Mouse (Mus musculus): Measurements from ENCODE around the gene Asb2. TPM values are rescaled to one million over a fixed set of nuclear protein-coding genes. Genes with fewer than 3 reads are reported as not detected.

The Asb2 gene
- polyA plus RNA-seq, 1 experiment from 2014 or later: 0.87 TPM

- Histone ChIP-seq H3K36me3 (no peaks in the 10 kb centered on the region), H3K4me2 (no peak overlapping the region), H3K27ac (no peak overlapping the region), H3K9ac (no peak overlapping the region), H3K4me1 (no peaks in the 10 kb centered on the region), H3K9me3 (no peaks in the 10 kb centered on the region), H3K4me3 (no peak overlapping the region), H3K27me3 (no peaks in the 10 kb centered on the region)
- ATAC-seq (ENCODE audit: insufficient number of reproducible peaks, insufficient read depth, low FRiP score, low TSS enrichment, low read depth): no peak
- WGBS: 79% methylated on average over 3 of the region's 3 CpGs
These were observed 72.4 kb downstream of the Asb2 start for GRCm38 (mm10) chr12:103283411-103283810.

GRCm38 (mm10) chr12:103282936-103283335 lies 72.9 kb downstream of the Asb2 start:
- Histone ChIP-seq H3K4me2 (no peak overlapping the region), H3K4me1 (no peaks in the 10 kb centered on the region), H3K27me3 (no peaks in the 10 kb centered on the region), H3K36me3 (no peaks in the 10 kb centered on the region), H3K9ac (no peak overlapping the region), H3K9me3 (0 out of 2 replicates have a peak, but pooled peaks cover 4% of the 10 kb centered on the region), H3K27ac (no peak overlapping the region), H3K4me3 (no peak overlapping the region)
- no peak for ATAC-seq (ENCODE audit: insufficient number of reproducible peaks, insufficient read depth, low FRiP score, low TSS enrichment, low read depth)
- WGBS: 68% methylated on average over 6 of the region's 6 CpGs

- WGBS: 60% methylated on average over 4 of the region's 4 CpGs
These were observed 73.9 kb downstream of the Asb2 start for GRCm38 (mm10) chr12:103281912-103282311.

GRCm38 (mm10) chr12:103281491-103281890 lies 74.3 kb downstream of the Asb2 start:
- no peaks in the 10 kb centered on the region for H3K4me1 ChIP-seq
- H3K9me3 ChIP-seq: 0 out of 2 replicates have a peak, but pooled peaks cover 7% of the 10 kb centered on the region
- no peak overlapping the region for H3K4me3 ChIP-seq
- H3K27ac ChIP-seq: no peak overlapping the region
- no peaks in the 10 kb centered on the region for H3K27me3 ChIP-seq
- no peaks in the 10 kb centered on the region for H3K36me3 ChIP-seq
- H3K9ac ChIP-seq: no peak overlapping the region
- H3K4me2 ChIP-seq: no peak overlapping the region
- 60% methylated on average over 2 of the region's 2 CpGs for WGBS
- no peak for ATAC-seq (ENCODE audit: insufficient number of reproducible peaks, insufficient read depth, low FRiP score, low TSS enrichment, low read depth)

More at GRCm38 (mm10) chr12:103281912-103282311, 73.9 kb downstream of the Asb2 start:
- ATAC-seq (ENCODE audit: insufficient number of reproducible peaks, insufficient read depth, low FRiP score, low TSS enrichment, low read depth): no peak
- Histone ChIP-seq H3K36me3 (no peaks in the 10 kb centered on the region), H3K9me3 (0 out of 2 replicates have a peak, but pooled peaks cover 7% of the 10 kb centered on the region), H3K4me1 (no peaks in the 10 kb centered on the region), H3K4me3 (no peak overlapping the region), H3K27ac (no peak overlapping the region), H3K4me2 (no peak overlapping the region), H3K9ac (no peak overlapping the region), H3K27me3 (no peaks in the 10 kb centered on the region)

GRCm38 (mm10) chr12:103276422-103276821 lies 79.4 kb downstream of the Asb2 start:
- no peak overlapping the region for H3K4me3 ChIP-seq
- no peaks in the 10 kb centered on the region for H3K4me1 ChIP-seq
- no peaks in the 10 kb centered on the region for H3K36me3 ChIP-seq
- no peak overlapping the region for H3K27ac ChIP-seq
- H3K9ac ChIP-seq: no peak overlapping the region
- no peaks in the 10 kb centered on the region for H3K27me3 ChIP-seq
- WGBS: 74% methylated on average over 4 of the region's 4 CpGs
- H3K4me2 ChIP-seq: no peak overlapping the region
- no peak for ATAC-seq (ENCODE audit: insufficient number of reproducible peaks, insufficient read depth, low FRiP score, low TSS enrichment, low read depth)
- 0 out of 2 replicates have a peak, but pooled peaks cover 7% of the 10 kb centered on the region for H3K9me3 ChIP-seq

GRCm38 (mm10) chr12:103273732-103274131 lies 82.1 kb downstream of the Asb2 start:
- H3K9me3 ChIP-seq: 0 out of 2 replicates have a peak, but pooled peaks cover 7% of the 10 kb centered on the region
- no peak for ATAC-seq (ENCODE audit: insufficient number of reproducible peaks, insufficient read depth, low FRiP score, low TSS enrichment, low read depth)
- H3K4me1 ChIP-seq: no peaks in the 10 kb centered on the region
- 87% methylated on average over 2 of the region's 2 CpGs for WGBS
- no peaks in the 10 kb centered on the region for H3K36me3 ChIP-seq
- H3K4me2 ChIP-seq: no peak overlapping the region
- no peak overlapping the region for H3K4me3 ChIP-seq
- no peak overlapping the region for H3K27ac ChIP-seq
- H3K27me3 ChIP-seq: no peaks in the 10 kb centered on the region
- no peak overlapping the region for H3K9ac ChIP-seq

GRCm38 (mm10) chr12:103273051-103273450 lies 82.8 kb downstream of the Asb2 start:
- no peak for ATAC-seq (ENCODE audit: insufficient number of reproducible peaks, insufficient read depth, low FRiP score, low TSS enrichment, low read depth)
- 0 out of 2 replicates have a peak, but pooled peaks cover 4% of the 10 kb centered on the region for H3K9me3 ChIP-seq
- WGBS: 62% methylated on average over 6 of the region's 6 CpGs

GRCm38 (mm10) chr12:103272176-103272575 lies 83.6 kb downstream of the Asb2 start:
- Histone ChIP-seq H3K4me2 (no peak overlapping the region), H3K27ac (no peak overlapping the region), H3K27me3 (no peaks in the 10 kb centered on the region), H3K4me3 (no peak overlapping the region), H3K9me3 (no peaks in the 10 kb centered on the region), H3K4me1 (no peaks in the 10 kb centered on the region), H3K36me3 (no peaks in the 10 kb centered on the region), H3K9ac (no peak overlapping the region)
- no peak for ATAC-seq (ENCODE audit: insufficient number of reproducible peaks, insufficient read depth, low FRiP score, low TSS enrichment, low read depth)
- WGBS: 84% methylated on average over 3 of the region's 3 CpGs

More at GRCm38 (mm10) chr12:103273051-103273450, 82.8 kb downstream of the Asb2 start:
- H3K4me2 ChIP-seq: no peak overlapping the region
- no peak overlapping the region for H3K27ac ChIP-seq
- no peak overlapping the region for H3K4me3 ChIP-seq
- no peaks in the 10 kb centered on the region for H3K4me1 ChIP-seq
- H3K27me3 ChIP-seq: no peaks in the 10 kb centered on the region
- H3K36me3 ChIP-seq: no peaks in the 10 kb centered on the region
- H3K9ac ChIP-seq: no peak overlapping the region

Other genes with a start within 250 kb of the Asb2 start
- gene Prima1, start 113.9 kb downstream of the Asb2 start, polyA plus RNA-seq (2015; fragmentation: Nextera tagmentation; extraction: Ambion mirVana): 0.25 and 0.59 TPM in 2 replicates
- gene Fam181a, start 45.0 kb downstream of the Asb2 start, polyA plus RNA-seq (2015; fragmentation: Nextera tagmentation; extraction: Ambion mirVana): 0.22 TPM in 1 of 2 replicates, not detected in the other
- 10.7 and 11.4 TPM in 2 replicates for gene Otub2, start 32.7 kb upstream of the Asb2 start, polyA plus RNA-seq (2015; fragmentation: Nextera tagmentation; extraction: Ambion mirVana)
- 0.45 and 0.63 TPM in 2 replicates for gene 9330161L09Rik, start 51.8 kb upstream of the Asb2 start, polyA plus RNA-seq (2015; fragmentation: Nextera tagmentation; extraction: Ambion mirVana)
- gene Ddx24, start 69.8 kb upstream of the Asb2 start, polyA plus RNA-seq (2015; fragmentation: Nextera tagmentation; extraction: Ambion mirVana): 137 and 142 TPM in 2 replicates
- 37.9 and 41.2 TPM in 2 replicates for gene Ifi27, start 78.2 kb upstream of the Asb2 start, polyA plus RNA-seq (2015; fragmentation: Nextera tagmentation; extraction: Ambion mirVana)
- 5.1 and 6.1 TPM in 2 replicates for gene Ifi27l2a, start 87.7 kb upstream of the Asb2 start, polyA plus RNA-seq (2015; fragmentation: Nextera tagmentation; extraction: Ambion mirVana)
- 0.48 TPM in 1 of 2 replicates, not detected in the other for gene Ifi27l2b, start 101.2 kb upstream of the Asb2 start, polyA plus RNA-seq (2015; fragmentation: Nextera tagmentation; extraction: Ambion mirVana)
- 2.8 and 2.9 TPM in 2 replicates for gene Ppp4r4, start 176.3 kb upstream of the Asb2 start, polyA plus RNA-seq (2015; fragmentation: Nextera tagmentation; extraction: Ambion mirVana)